In genomic region chr11:96996773-96997379, GRCm38 (mm10) we compare ENCODE assay signal across 8 mouse cellular contexts. TPM values are rescaled to one million over a fixed set of nuclear protein-coding genes. Genes with fewer than 3 reads are reported as not detected.
A peak's percentile ranks its signal among the peaks of the same experiment; 100 is the strongest.
DNase-seq lines count a peak whose midpoint lies in the region; ATAC-seq and TF ChIP-seq lines count a peak whose summit lies in the region.

No protein-coding gene starts in this region.

- no peak for ATAC-seq in heart, embryonic 11.5 days (replicated peaks; ENCODE audit: insufficient number of reproducible peaks, low FRiP score, low TSS enrichment)
- ATAC-seq in hindbrain, embryonic 11.5 days (ENCODE audit: low FRiP score) = no peak; the same call in none of the 2 replicates
- ATAC-seq in activated CD4-positive, CD25-positive, alpha-beta regulatory T cell, adult 4 months = no peak

- peak overlapping the region; percentile 36 for H3K4me3 ChIP-seq in heart, embryonic 11.5 days (ENCODE audit: low read depth, low read length)
- peak overlapping the region; percentile 78 for H3K4me3 ChIP-seq in E14TG2a.4 (replicated peaks; ENCODE audit: low read length)
- H3K4me3 ChIP-seq in hindbrain, embryonic 11.5 days (ENCODE audit: low read depth, low read length) = peak overlapping the region; percentile 30
- H3K4me3 ChIP-seq in midbrain, embryonic 10.5 days = peak overlapping the region; percentile 53

- H3K4me1 ChIP-seq in heart, embryonic 11.5 days (ENCODE audit: control insufficient read depth, insufficient read depth, low read length) = 0 out of 2 replicates have a peak, but pooled peaks cover 13% of the 10 kb centered on the region
- peaks cover 57% of the 10 kb centered on the region for H3K4me1 ChIP-seq in E14TG2a.4 (replicated peaks; ENCODE audit: low read depth, low read length)
- peaks cover 11% of the 10 kb centered on the region for H3K4me1 ChIP-seq in hindbrain, embryonic 11.5 days (replicated peaks; ENCODE audit: control insufficient read depth, insufficient read depth, low read length)
- H3K4me1 ChIP-seq in midbrain, embryonic 10.5 days = peaks cover 76% of the 10 kb centered on the region

- H3K9me3 ChIP-seq in heart, embryonic 11.5 days (replicated peaks; ENCODE audit: control insufficient read depth, low read length) = no peaks in the 10 kb centered on the region
- H3K9me3 ChIP-seq in E14TG2a.4 (ENCODE audit: low read length) = no peaks in the 10 kb centered on the region
- H3K9me3 ChIP-seq in hindbrain, embryonic 11.5 days (ENCODE audit: control insufficient read depth, low read length) = no peaks in the 10 kb centered on the region
- no peaks in the 10 kb centered on the region for H3K9me3 ChIP-seq in midbrain, embryonic 10.5 days (replicated peaks)

- H3K9ac ChIP-seq in heart, embryonic 11.5 days (ENCODE audit: low read depth, low read length) = peak overlapping the region; percentile 40
- peak overlapping the region; percentile 63 for H3K9ac ChIP-seq in hindbrain, embryonic 11.5 days (ENCODE audit: low read depth, low read length)

- H3K36me3 ChIP-seq in heart, embryonic 11.5 days (ENCODE audit: control insufficient read depth, insufficient read depth, low read length) = no peaks in the 10 kb centered on the region
- no peaks in the 10 kb centered on the region for H3K36me3 ChIP-seq in E14TG2a.4 (ENCODE audit: insufficient read depth, low read length)
- no peaks in the 10 kb centered on the region for H3K36me3 ChIP-seq in hindbrain, embryonic 11.5 days (ENCODE audit: control insufficient read depth, insufficient read depth, low read length)
- no peaks in the 10 kb centered on the region for H3K36me3 ChIP-seq in midbrain, embryonic 10.5 days

- H3K27me3 ChIP-seq in heart, embryonic 11.5 days (ENCODE audit: control insufficient read depth, insufficient read depth, low read length) = peaks cover 64% of the 10 kb centered on the region
- H3K27me3 ChIP-seq in E14TG2a.4 (ENCODE audit: insufficient read depth, low read length) = peaks cover 89% of the 10 kb centered on the region
- 0 out of 2 replicates have a peak, but pooled peaks cover 2% of the 10 kb centered on the region for H3K27me3 ChIP-seq in hindbrain, embryonic 11.5 days (ENCODE audit: control insufficient read depth, insufficient read depth, low read length)
- peaks cover 82% of the 10 kb centered on the region for H3K27me3 ChIP-seq in midbrain, embryonic 10.5 days (ENCODE audit: low read depth, poor library complexity, severe bottlenecking)

- intact Hi-C loops in heart, postnatal 36 days (cut with DNase I) = no loop called here

- 11% methylated on average over 17 of the region's 17 CpGs for WGBS in heart, embryonic 11.5 days (ENCODE audit: insufficient replicate concordance)
- WGBS in hindbrain, embryonic 11.5 days = 10% methylated on average over 17 of the region's 17 CpGs
- WGBS in midbrain, embryonic 10.5 days = 8% methylated on average over 17 of the region's 17 CpGs

- no peak for TF ChIP-seq CTCF in E14TG2a.4 (conservative IDR thresholded peaks at IDR 0.05; ENCODE audit: low read length)

- peak overlapping the region; percentile 64 for H3K4me2 ChIP-seq in heart, embryonic 11.5 days
- peak overlapping the region; percentile 58 for H3K4me2 ChIP-seq in hindbrain, embryonic 11.5 days (replicated peaks; ENCODE audit: low read depth, low read length)

- DNase-seq in heart, postnatal 36 days = no peak
- no peak for DNase-seq in hindbrain, embryonic 11.5 days (ENCODE audit: low spot score)
- no peak for DNase-seq in midbrain, embryonic 10.5 days (ENCODE audit: low spot score)
- no peak for DNase-seq in left cerebral cortex, adult 11 months (ENCODE audit: low spot score)
- DNase-seq in natural killer cell, adult 2 months (ENCODE audit: low spot score in 2 of 2) = no peak

- H3K27ac ChIP-seq in heart, embryonic 11.5 days (ENCODE audit: low read depth, low read length) = no peak overlapping the region
- H3K27ac ChIP-seq in hindbrain, embryonic 11.5 days (ENCODE audit: low read depth, low read length) = peak overlapping the region; percentile 45; the same call in 1 of the 2 replicates
- peak overlapping the region; percentile 90 for H3K27ac ChIP-seq in midbrain, embryonic 10.5 days (replicated peaks)

RNA-seq across cellular contexts. Expression of gene Sp2, which starts 14.1 kb away (rescaled TPM):
- polyA plus RNA-seq in heart, embryonic 11.5 days (2014; fragmentation: Nextera tagmentation; extraction: Ambion mirVana) = 17.3 and 17.9 TPM in 2 replicates
- 10 to 100 TPM; 10.3 to 13.8 TPM for total RNA-seq in heart, postnatal 36 days (2021)
- 17.8 and 22.1 TPM in 2 replicates for polyA plus RNA-seq in hindbrain, embryonic 11.5 days (2014; fragmentation: Nextera tagmentation; extraction: Ambion mirVana)
- 30.5 and 35.5 TPM in 2 replicates for polyA plus RNA-seq in midbrain, embryonic 10.5 days (2016; fragmentation: Nextera tagmentation; extraction: Ambion mirVana)
- 10 to 100 TPM; 22.5 to 26.6 TPM for polyA plus RNA-seq in activated CD4-positive, CD25-positive, alpha-beta regulatory T cell, adult 4 months (2017; shearing (Covaris generic))

RNA-seq across cellular contexts. Expression of gene Sp6, which starts 16.3 kb away (rescaled TPM):
- polyA plus RNA-seq in heart, embryonic 11.5 days (2014; fragmentation: Nextera tagmentation; extraction: Ambion mirVana) = 0.07 and 0.11 TPM in 2 replicates
- under 1 TPM in 1 of 2 experiments, not detected in 1; 0.14 TPM for total RNA-seq in heart, postnatal 36 days (2021)
- polyA plus RNA-seq in hindbrain, embryonic 11.5 days (2014; fragmentation: Nextera tagmentation; extraction: Ambion mirVana) = 0.07 TPM in 1 of 2 replicates, not detected in the other
- polyA plus RNA-seq in midbrain, embryonic 10.5 days (2016; fragmentation: Nextera tagmentation; extraction: Ambion mirVana) = 0.71 and 2.0 TPM in 2 replicates
- not detected for polyA plus RNA-seq in activated CD4-positive, CD25-positive, alpha-beta regulatory T cell, adult 4 months (2017; shearing (Covaris generic))

RNA-seq across cellular contexts. Expression of gene Scrn2, which starts 32.9 kb away (rescaled TPM):
- polyA plus RNA-seq in heart, embryonic 11.5 days (2014; fragmentation: Nextera tagmentation; extraction: Ambion mirVana) = 13.9 and 16.6 TPM in 2 replicates
- total RNA-seq in heart, postnatal 36 days (2021) = 10 to 100 TPM; 13.7 to 14.1 TPM
- polyA plus RNA-seq in hindbrain, embryonic 11.5 days (2014; fragmentation: Nextera tagmentation; extraction: Ambion mirVana) = 19.4 and 21.7 TPM in 2 replicates
- 39.5 and 42.2 TPM in 2 replicates for polyA plus RNA-seq in midbrain, embryonic 10.5 days (2016; fragmentation: Nextera tagmentation; extraction: Ambion mirVana)
- polyA plus RNA-seq in activated CD4-positive, CD25-positive, alpha-beta regulatory T cell, adult 4 months (2017; shearing (Covaris generic)) = 10 to 100 TPM in 1 of 2 experiments, 1 to 10 TPM in 1; 5.4 to 10.6 TPM

RNA-seq across cellular contexts. Expression of gene Lrrc46, which starts 44.3 kb away (rescaled TPM):
- 0.59 and 0.93 TPM in 2 replicates for polyA plus RNA-seq in heart, embryonic 11.5 days (2014; fragmentation: Nextera tagmentation; extraction: Ambion mirVana)
- not detected for total RNA-seq in heart, postnatal 36 days (2021)
- 5.3 and 7.0 TPM in 2 replicates for polyA plus RNA-seq in hindbrain, embryonic 11.5 days (2014; fragmentation: Nextera tagmentation; extraction: Ambion mirVana)
- 3.0 and 3.1 TPM in 2 replicates for polyA plus RNA-seq in midbrain, embryonic 10.5 days (2016; fragmentation: Nextera tagmentation; extraction: Ambion mirVana)
- polyA plus RNA-seq in activated CD4-positive, CD25-positive, alpha-beta regulatory T cell, adult 4 months (2017; shearing (Covaris generic)) = not detected

RNA-seq across cellular contexts. Expression of gene Mrpl10, which starts 44.5 kb away (rescaled TPM):
- 83.9 and 87.2 TPM in 2 replicates for polyA plus RNA-seq in heart, embryonic 11.5 days (2014; fragmentation: Nextera tagmentation; extraction: Ambion mirVana)
- 10 to 100 TPM; 85.0 to 89.8 TPM for total RNA-seq in heart, postnatal 36 days (2021)
- polyA plus RNA-seq in hindbrain, embryonic 11.5 days (2014; fragmentation: Nextera tagmentation; extraction: Ambion mirVana) = 79.4 and 80.3 TPM in 2 replicates
- 81.1 and 82.9 TPM in 2 replicates for polyA plus RNA-seq in midbrain, embryonic 10.5 days (2016; fragmentation: Nextera tagmentation; extraction: Ambion mirVana)
- 10 to 100 TPM; 56.6 to 58.0 TPM for polyA plus RNA-seq in activated CD4-positive, CD25-positive, alpha-beta regulatory T cell, adult 4 months (2017; shearing (Covaris generic))
